Mouse (Mus musculus) heart, postnatal 0 days (tissue): ENCODE data around the gene Nrf1. TPM values are rescaled to one million over a fixed set of nuclear protein-coding genes. Genes with fewer than 3 reads are reported as not detected.

Experiments
- ATAC-seq: fragments of 200-750 bp; cut with Nextera tagmentation; 2 replicates; pipeline ENCODE4 v1.8.0; 2017; ENCODE audit warnings: low read depth, moderate number of reproducible peaks, moderate library complexity; ENCODE audit not compliant: insufficient read depth
- DNase-seq: peaks from one replicate; pipeline ENCODE4 v3.0.0-alpha.2; 2016; ENCODE audit warnings: low spot score
- H3K27ac ChIP-seq: fragments of 300-500 bp; sonication (generic); 2 replicates; pipeline ENCODE4 v1.5.1; 2014; ENCODE audit warnings: low read depth, mild to moderate bottlenecking
- H3K27me3 ChIP-seq: fragments of 300-500 bp; sonication (generic); 2 replicates; pipeline ENCODE4 v1.6.1; 2014; ENCODE audit warnings: low read length, mixed read lengths; ENCODE audit not compliant: control insufficient read depth, insufficient read depth
- H3K36me3 ChIP-seq: fragments of 300-500 bp; sonication (generic); replicated peaks from 2 replicates; pipeline ENCODE4 v1.6.1; 2014; ENCODE audit warnings: low read length, mixed read lengths; ENCODE audit not compliant: control insufficient read depth, insufficient read depth
- H3K4me1 ChIP-seq: fragments of 300-500 bp; sonication (generic); 2 replicates; pipeline ENCODE4 v1.6.1; 2014; ENCODE audit warnings: antibody characterized with exemption; ENCODE audit not compliant: control insufficient read depth, insufficient read depth
- H3K4me2 ChIP-seq: fragments of 300-500 bp; sonication (generic); 2 replicates; pipeline ENCODE4 v1.6.1; 2014; ENCODE audit warnings: low read depth, mild to moderate bottlenecking, low read length, moderate library complexity
- H3K4me3 ChIP-seq: fragments of 300-500 bp; sonication (generic); 2 replicates; pipeline ENCODE4 v1.5.1; 2014; ENCODE audit warnings: low read depth, low read length
- H3K9ac ChIP-seq: fragments of 300-500 bp; sonication (generic); replicated peaks from 2 replicates; pipeline ENCODE4 v1.6.1; 2014; ENCODE audit warnings: low read depth, low read length, mixed read lengths
- H3K9me3 ChIP-seq: fragments of 300-500 bp; sonication (generic); replicated peaks from 2 replicates; pipeline ENCODE4 v1.6.1; 2016; ENCODE audit warnings: low read length; ENCODE audit not compliant: control insufficient read depth
- CTCF ChIP-seq: IDR thresholded peaks from 2 replicates; pipeline ENCODE4 v1.5.1; 2016; ENCODE audit warnings: antibody characterized with exemption, control low read depth, low read depth
- EP300 ChIP-seq: IDR thresholded peaks from 2 replicates; pipeline ENCODE4 v1.6.1; 2016; ENCODE audit warnings: antibody characterized with exemption, low read depth
- WGBS: fragments of 180-500 bp; shearing (Covaris S2); extraction: QIAGEN DNeasy Blood & Tissue Kit; methylation state at CpG from one replicate; pipeline ENCODE4 v1.1.7; 2014; 5-methylcytosine and 5-hydroxymethylcytosine counted together
- polyA plus RNA-seq: library from polyadenylated mRNA; unstranded; fragments of >200 nt; fragmentation: Nextera tagmentation; extraction: Ambion mirVana; gene quantifications from 2 replicates; pipeline ENCODE4 v1.2.1, GENCODE M21; 2015
- total RNA-seq: library from RNA; depleted of rRNA; stranded (reverse); fragments of >200 nt; gene quantifications from 2 replicates; pipeline ENCODE4 v1.2.3, GENCODE M21; 2014; ENCODE audit warnings: low replicate concordance

Gene Nrf1
- total and polyA plus RNA-seq, 2 experiments from 2014 or later, result 14.1 to 90.1 TPM

GRCm38 (mm10) chr6:30106091-30106490 lies 58.3 kb downstream of the Nrf1 start:
- H3K27ac ChIP-seq, result no peak overlapping the region
- TF ChIP-seq EP300 (no peak), CTCF (no peak)
- peaks cover 69% of the 10 kb centered on the region for H3K36me3 ChIP-seq
- H3K9ac ChIP-seq, result no peak overlapping the region
- no peaks in the 10 kb centered on the region for H3K9me3 ChIP-seq
- DNase-seq (no peak), ATAC-seq (no peak)
- H3K27me3 ChIP-seq, result no peaks in the 10 kb centered on the region
- 73% methylated on average over 2 of the region's 2 CpGs for WGBS
- H3K4me2 ChIP-seq, result no peak overlapping the region
- H3K4me3 ChIP-seq, result no peak overlapping the region
- H3K4me1 ChIP-seq, result no peaks in the 10 kb centered on the region

- H3K9me3 ChIP-seq, result no peaks in the 10 kb centered on the region
- DNase-seq (no peak), ATAC-seq (no peak)
- no peak overlapping the region for H3K4me3 ChIP-seq
- WGBS, result 66% methylated on average over 2 of the region's 2 CpGs
- TF ChIP-seq EP300 (no peak), CTCF (no peak)
- H3K4me2 ChIP-seq, result no peak overlapping the region
- H3K4me1 ChIP-seq, result no peaks in the 10 kb centered on the region
- H3K27me3 ChIP-seq, result no peaks in the 10 kb centered on the region
- no peak overlapping the region for H3K9ac ChIP-seq
- peaks cover 62% of the 10 kb centered on the region for H3K36me3 ChIP-seq
- no peak overlapping the region for H3K27ac ChIP-seq
Measured at GRCm38 (mm10) chr6:30107456-30107855, 59.7 kb downstream of the Nrf1 start.

GRCm38 (mm10) chr6:30109820-30110502 lies 62.2 kb downstream of the Nrf1 start:
- H3K9ac ChIP-seq, result no peak overlapping the region
- peaks cover 48% of the 10 kb centered on the region for H3K36me3 ChIP-seq
- no peaks in the 10 kb centered on the region for H3K9me3 ChIP-seq
- no peak overlapping the region for H3K4me3 ChIP-seq
- no peak overlapping the region for H3K4me2 ChIP-seq
- no peak overlapping the region for H3K27ac ChIP-seq
- H3K27me3 ChIP-seq, result no peaks in the 10 kb centered on the region
- no peaks in the 10 kb centered on the region for H3K4me1 ChIP-seq
- ATAC-seq (no peak), DNase-seq (no peak)
- whole genome bisulfite sequencing, result 79% methylated on average over 10 of the region's 10 CpGs
- no peak for TF ChIP-seq CTCF
- no peak for TF ChIP-seq EP300

- no peak for ATAC-seq
- DNase-seq, result no peak
- no peak overlapping the region for H3K27ac ChIP-seq
- H3K9ac ChIP-seq, result no peak overlapping the region
- WGBS, result 95% methylated on average over 4 of the region's 4 CpGs
- no peaks in the 10 kb centered on the region for H3K27me3 ChIP-seq
- peaks cover 51% of the 10 kb centered on the region for H3K36me3 ChIP-seq
- no peaks in the 10 kb centered on the region for H3K9me3 ChIP-seq
- TF ChIP-seq CTCF, result no peak
- TF ChIP-seq EP300, result no peak
- H3K4me2 ChIP-seq, result no peak overlapping the region
- H3K4me3 ChIP-seq, result no peak overlapping the region
- H3K4me1 ChIP-seq, result no peaks in the 10 kb centered on the region
Measured at GRCm38 (mm10) chr6:30112349-30113132, 64.8 kb downstream of the Nrf1 start.

- DNase-seq, result no peak
- H3K4me1 ChIP-seq, result no peaks in the 10 kb centered on the region
- TF ChIP-seq CTCF, result no peak
- no peak for TF ChIP-seq EP300
- H3K4me2 ChIP-seq, result no peak overlapping the region
- H3K9ac ChIP-seq, result no peak overlapping the region
- H3K4me3 ChIP-seq, result no peak overlapping the region
- ATAC-seq, result no peak
- no peaks in the 10 kb centered on the region for H3K9me3 ChIP-seq
- WGBS, result 62% methylated on average over 2 of the region's 2 CpGs
- no peak overlapping the region for H3K27ac ChIP-seq
- H3K27me3 ChIP-seq, result no peaks in the 10 kb centered on the region
- peaks cover 60% of the 10 kb centered on the region for H3K36me3 ChIP-seq
Measured at GRCm38 (mm10) chr6:30114101-30114500, 66.3 kb downstream of the Nrf1 start.
